Mouse (Mus musculus) stomach, postnatal 0 days (tissue): ENCODE results near the gene Slx4ip.

Experiments
- CTCF ChIP-seq: IDR thresholded peaks from 2 replicates; pipeline ENCODE4 v1.5.1; 2016; ENCODE audit warnings: antibody characterized with exemption, low read depth, mild to moderate bottlenecking, moderate library complexity
- EP300 ChIP-seq: optimal IDR thresholded peaks from 2 replicates; pipeline ENCODE3; 2016; ENCODE audit warnings: antibody characterized with exemption

GRCm38 (mm10) chr2:136896131-136896530, 5.1 kb downstream of the Slx4ip start:
- no peak for TF ChIP-seq EP300
- no peak for TF ChIP-seq CTCF
